Mouse (Mus musculus) small intestine, adult 2 months (tissue): ENCODE results near the gene Col17a1. TPM values are rescaled to one million over a fixed set of nuclear protein-coding genes. Genes with fewer than 3 reads are reported as not detected.

ENCODE experiments used
- H3K27ac ChIP-seq: fragments of 200-500 bp; 2 replicates; pipeline ENCODE4 v1.5.1; 2012; ENCODE audit warnings: low read depth, low read length, control low read depth, inconsistent platforms; ENCODE audit not compliant: insufficient read depth
- H3K27me3 ChIP-seq: fragments of 200-500 bp; 2 replicates; pipeline ENCODE4 v1.6.1; 2012; ENCODE audit warnings: mild to moderate bottlenecking, moderate library complexity, low read length, inconsistent platforms; ENCODE audit not compliant: control insufficient read depth, insufficient read depth
- H3K36me3 ChIP-seq: fragments of 200-500 bp; 2 replicates; pipeline ENCODE4 v1.6.1; 2012; ENCODE audit warnings: mild to moderate bottlenecking, low read length, control low read depth, inconsistent platforms; ENCODE audit not compliant: control insufficient read depth, insufficient read depth
- H3K4me1 ChIP-seq: fragments of 200-500 bp; 2 replicates; pipeline ENCODE4 v1.6.1; 2012; ENCODE audit warnings: low read length, inconsistent platforms, mixed read lengths; ENCODE audit not compliant: control insufficient read depth, insufficient read depth, insufficient read length
- H3K4me3 ChIP-seq: fragments of 200-500 bp; 2 replicates; pipeline ENCODE4 v1.5.1; 2012; ENCODE audit warnings: low read depth, mild to moderate bottlenecking, control low read depth, inconsistent platforms, low read length, moderate library complexity
- CTCF ChIP-seq: fragments of 200-500 bp; IDR thresholded peaks from 2 replicates; pipeline ENCODE4 v1.5.1; 2012; ENCODE audit warnings: low read depth, mild to moderate bottlenecking, control low read depth, inconsistent platforms, low read length, moderate library complexity, mixed read lengths; ENCODE audit not compliant: insufficient replicate concordance, insufficient read length; ENCODE audit errors: extremely low read depth
- POLR2A ChIP-seq: fragments of 200-500 bp; IDR thresholded peaks from 2 replicates; pipeline ENCODE4 v1.6.1; 2012; ENCODE audit warnings: low read depth, mild to moderate bottlenecking, control low read depth, inconsistent platforms, low read length, moderate library complexity
- WGBS: fragments of 180-500 bp; shearing (Covaris S2); methylation state at CpG from one replicate; pipeline ENCODE4 v1.1.7; 2018; 5-methylcytosine and 5-hydroxymethylcytosine counted together
- polyA plus RNA-seq: library from polyadenylated mRNA; depleted of rRNA; stranded (reverse); fragments of >200 nt; gene quantifications from 2 replicates; pipeline ENCODE4 v1.2.3, GENCODE M21; 2012; rRNA removed

Col17a1 gene
- polyA plus RNA-seq, 1 experiment, result 0.35 TPM

DNA sequence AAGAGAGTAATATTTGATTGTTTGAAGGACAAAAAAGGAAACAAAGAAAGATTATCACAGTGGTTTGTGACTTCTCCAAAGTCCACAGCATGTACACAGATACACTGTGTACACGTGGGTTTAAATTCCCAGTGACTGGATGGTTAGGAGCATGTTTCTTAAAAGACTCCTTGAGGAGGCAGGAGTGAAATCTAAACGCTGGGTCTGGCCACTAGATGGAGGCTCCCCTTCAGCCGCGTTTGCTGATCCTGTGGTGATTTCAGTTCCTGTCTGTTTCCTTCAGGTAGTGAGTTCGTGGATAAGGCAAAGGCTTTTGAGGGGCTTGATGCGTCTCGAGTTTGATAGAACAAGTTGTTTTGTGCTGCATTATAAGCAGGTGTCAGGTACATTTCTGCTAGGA lies 78.5 kb downstream of the Col17a1 start:
- no peaks in the 10 kb centered on the region for H3K27me3 ChIP-seq
- H3K27ac ChIP-seq, result no peak overlapping the region
- no peak overlapping the region for H3K4me3 ChIP-seq
- TF ChIP-seq CTCF, result no peak
- TF ChIP-seq POLR2A, result no peak
- no peaks in the 10 kb centered on the region for H3K4me1 ChIP-seq
- WGBS, result 58% methylated on average over 7 of the region's 7 CpGs
- peaks cover 48% of the 10 kb centered on the region for H3K36me3 ChIP-seq

DNA sequence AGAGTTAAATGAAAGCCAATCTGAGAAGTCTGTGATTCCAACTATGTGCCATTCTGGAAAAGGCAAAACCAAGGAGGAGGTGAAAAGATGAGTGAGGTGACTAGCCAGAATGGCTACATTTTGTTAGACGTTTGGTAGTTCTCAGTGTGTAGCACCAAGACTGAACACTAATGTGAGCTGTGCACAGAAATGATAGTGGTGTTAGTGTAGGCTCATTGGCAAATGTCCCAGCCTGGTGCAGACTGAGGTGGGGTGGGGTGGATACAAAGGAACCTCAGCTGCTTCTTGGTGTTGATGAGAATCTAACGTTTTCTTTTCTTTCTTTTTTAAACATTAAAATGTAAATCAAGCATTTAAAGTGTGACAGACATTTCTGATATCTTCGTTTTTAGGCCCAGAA lies 83.4 kb downstream of the Col17a1 start:
- Histone ChIP-seq H3K27ac (no peak overlapping the region), H3K4me1 (no peaks in the 10 kb centered on the region), H3K36me3 (peaks cover 19% of the 10 kb centered on the region), H3K4me3 (no peak overlapping the region), H3K27me3 (no peaks in the 10 kb centered on the region)
- 53% methylated on average over 3 of the region's 3 CpGs for WGBS
- TF ChIP-seq CTCF (no peak), POLR2A (no peak)

Other genes starting within 250 kb of the Col17a1 start
- 6.2 and 6.3 TPM in 2 replicates for gene Sh3pxd2a, start 227.7 kb downstream of the Col17a1 start, polyA plus RNA-seq
- 9.2 and 15.0 TPM in 2 replicates for gene Stn1, start 154.6 kb downstream of the Col17a1 start, polyA plus RNA-seq
- gene Slk, start 112.4 kb downstream of the Col17a1 start, polyA plus RNA-seq, result 2.0 and 3.5 TPM in 2 replicates
- 8.3 and 15.7 TPM in 2 replicates for gene Sfr1, start 39.6 kb upstream of the Col17a1 start, polyA plus RNA-seq
- 242 and 363 TPM in 2 replicates for gene Gsto1, start 162.9 kb upstream of the Col17a1 start, polyA plus RNA-seq
- gene Gsto2, start 173.4 kb upstream of the Col17a1 start, polyA plus RNA-seq, result 0.14 TPM in 1 of 2 replicates, not detected in the other
- gene Cfap43, start 227.2 kb upstream of the Col17a1 start, polyA plus RNA-seq, result not detected in 2 replicates
- gene Itprip, start 227.2 kb upstream of the Col17a1 start, polyA plus RNA-seq, result 2.4 and 3.2 TPM in 2 replicates
- gene Cfap58, start 245.6 kb upstream of the Col17a1 start, polyA plus RNA-seq, result not detected in 2 replicates